Mouse (Mus musculus) lung, postnatal 14 days (tissue): ENCODE measurements around the gene Adssl1.

Source experiments
- DNase-seq: peaks from one replicate; pipeline ENCODE4 v3.0.0; 2021

Adssl1 gene

GRCm38 (mm10) chr12:112626455-112626854 lies 6.6 kb downstream of the Adssl1 start:
- DNase-seq = no peak

GRCm38 (mm10) chr12:112627097-112627881 lies 7.4 kb downstream of the Adssl1 start:
- DNase-seq = no peak

GRCm38 (mm10) chr12:112628197-112628596 lies 8.4 kb downstream of the Adssl1 start:
- no peak for DNase-seq

- DNase-seq = peak; percentile 75
Observed at GRCm38 (mm10) chr12:112628928-112629721, 9.3 kb downstream of the Adssl1 start.

GRCm38 (mm10) chr12:112630029-112630428 lies 10.2 kb downstream of the Adssl1 start:
- no peak for DNase-seq

GRCm38 (mm10) chr12:112630796-112631195 lies 11.0 kb downstream of the Adssl1 start:
- no peak for DNase-seq

GRCm38 (mm10) chr12:112631472-112631871 lies 11.6 kb downstream of the Adssl1 start:
- DNase-seq = no peak

- DNase-seq = no peak
Observed at GRCm38 (mm10) chr12:112632084-112632777, 12.4 kb downstream of the Adssl1 start.

- DNase-seq = no peak
Observed at GRCm38 (mm10) chr12:112632907-112633306, 13.1 kb downstream of the Adssl1 start.

- no peak for DNase-seq
Observed at GRCm38 (mm10) chr12:112633686-112634085, 13.8 kb downstream of the Adssl1 start.

- DNase-seq = no peak
Observed at GRCm38 (mm10) chr12:112639526-112639925, 19.7 kb downstream of the Adssl1 start.

GRCm38 (mm10) chr12:112643126-112643525 lies 23.3 kb downstream of the Adssl1 start:
- DNase-seq = no peak

GRCm38 (mm10) chr12:112644180-112644854 lies 24.5 kb downstream of the Adssl1 start, which contains the start of gene Siva1:
TSS of gene Siva1 (plus strand) at chr12:112644679.
- peak; percentile 99 for DNase-seq

GRCm38 (mm10) chr12:112644855-112645506 lies 25.1 kb downstream of the Adssl1 start:
- DNase-seq = peak; percentile 35

- DNase-seq = no peak
Observed at GRCm38 (mm10) chr12:112646139-112646538, 26.3 kb downstream of the Adssl1 start.

- no peak for DNase-seq
Observed at GRCm38 (mm10) chr12:112648081-112648480, 28.2 kb downstream of the Adssl1 start.

GRCm38 (mm10) chr12:112651778-112652439 lies 32.1 kb downstream of the Adssl1 start:
- no peak for DNase-seq

GRCm38 (mm10) chr12:112653157-112653824 lies 33.4 kb downstream of the Adssl1 start:
- peak; percentile 93 for DNase-seq

GRCm38 (mm10) chr12:112654076-112654475 lies 34.2 kb downstream of the Adssl1 start:
- DNase-seq = no peak

GRCm38 (mm10) chr12:112658619-112659018 lies 38.8 kb downstream of the Adssl1 start:
- DNase-seq = peak; percentile 47

- peak; percentile 86 for DNase-seq
Observed at GRCm38 (mm10) chr12:112659109-112659508, 39.3 kb downstream of the Adssl1 start.
